In genomic region chr1:37100361-37100760, GRCm38 (mm10) we compare ENCODE assay signal across 23 mouse cellular contexts.
DNase-seq lines count a peak whose midpoint lies in the region; ATAC-seq and TF ChIP-seq lines count a peak whose summit lies in the region.
"Had no signal": no experiment of that assay in that cellular context is flagged by ENCODE, and none has a peak within 500 bp of the region (broad histone marks: within the 10 kb centered on the region; RNA-seq: fewer than 3 reads in every experiment).

No protein-coding gene starts in this region.

- TF ChIP-seq CTCF in thymus, adult 2 months (IDR thresholded peaks at IDR 0.05; ENCODE audit: borderline replicate concordance, control insufficient read depth, extremely low read depth, insufficient read depth, low read length, poor library complexity), result no peak

- H3K27me3 ChIP-seq in forebrain, embryonic 13.5 days, result no peaks in the 10 kb centered on the region
- H3K27me3 ChIP-seq in forebrain, embryonic 10.5 days (ENCODE audit: poor library complexity, severe bottlenecking), result no peaks in the 10 kb centered on the region
- H3K27me3 ChIP-seq in thymus, adult 2 months (ENCODE audit: control insufficient read depth, insufficient read depth, low read length), result no peaks in the 10 kb centered on the region
- H3K27me3 ChIP-seq: embryonic facial prominence, embryonic 13.5 days; forebrain, embryonic 15.5 days; heart, embryonic 15.5 days; intestine, embryonic 15.5 days had no signal

- ATAC-seq in forebrain, embryonic 13.5 days, result no peak
- ATAC-seq: CD4-positive, CD25-positive, alpha-beta regulatory T cell, adult 4 months; forebrain, embryonic 15.5 days; intestine, embryonic 15.5 days had no signal

- H3K4me3 ChIP-seq in forebrain, embryonic 13.5 days, result no peak overlapping the region
- H3K4me3 ChIP-seq in forebrain, embryonic 10.5 days, result no peak overlapping the region
- H3K4me3 ChIP-seq in thymus, adult 2 months (ENCODE audit: control insufficient read depth, insufficient read depth, low read length), result no peak overlapping the region
- H3K4me3 ChIP-seq: embryonic facial prominence, embryonic 13.5 days; forebrain, embryonic 15.5 days; heart, adult 2 months; heart, embryonic 15.5 days; intestine, embryonic 15.5 days had no signal

- H3K27ac ChIP-seq in forebrain, embryonic 13.5 days, result 0 out of 2 replicates have a peak overlapping the region, but pooled peaks have one; percentile 40
- H3K27ac ChIP-seq in forebrain, embryonic 10.5 days, result no peak overlapping the region
- no peak overlapping the region for H3K27ac ChIP-seq in thymus, adult 2 months (ENCODE audit: control insufficient read depth, insufficient read depth, low read length)
- H3K27ac ChIP-seq: embryonic facial prominence, embryonic 13.5 days; heart, adult 2 months; heart, embryonic 15.5 days; hindbrain, embryonic 14.5 days; intestine, embryonic 15.5 days had no signal

- WGBS in forebrain, embryonic 13.5 days, result 95% methylated on average over 6 of the region's 6 CpGs
- WGBS in forebrain, embryonic 10.5 days, result 93% methylated on average over 6 of the region's 6 CpGs
- 94% methylated on average over 6 of the region's 6 CpGs for WGBS in thymus, adult 2 months

- no peak overlapping the region for H3K4me2 ChIP-seq in forebrain, embryonic 13.5 days
- H3K4me2 ChIP-seq: embryonic facial prominence, embryonic 13.5 days; forebrain, embryonic 15.5 days; heart, embryonic 11.5 days; heart, embryonic 15.5 days; hindbrain, embryonic 14.5 days; intestine, embryonic 15.5 days had no signal

- no peaks in the 10 kb centered on the region for H3K9me3 ChIP-seq in forebrain, embryonic 13.5 days (replicated peaks)
- H3K9me3 ChIP-seq in forebrain, embryonic 10.5 days, result no peaks in the 10 kb centered on the region
- H3K9me3 ChIP-seq: embryonic facial prominence, embryonic 13.5 days; forebrain, embryonic 15.5 days; G1E; heart, embryonic 15.5 days; intestine, embryonic 15.5 days had no signal

- no peaks in the 10 kb centered on the region for H3K36me3 ChIP-seq in forebrain, embryonic 13.5 days (ENCODE audit: poor library complexity, severe bottlenecking)
- no peaks in the 10 kb centered on the region for H3K36me3 ChIP-seq in forebrain, embryonic 10.5 days (replicated peaks)
- H3K36me3 ChIP-seq in thymus, adult 2 months (ENCODE audit: control insufficient read depth, insufficient read depth, low read length), result no peaks in the 10 kb centered on the region
- H3K36me3 ChIP-seq: embryonic facial prominence, embryonic 13.5 days; forebrain, embryonic 15.5 days; G1E; heart, embryonic 15.5 days; intestine, embryonic 15.5 days had no signal

- TF ChIP-seq POLR2A in thymus, adult 2 months (IDR thresholded peaks at IDR 0.05; ENCODE audit: control insufficient read depth, extremely low read depth, insufficient read depth, low read length, poor library complexity), result no peak

- no peak overlapping the region for H3K9ac ChIP-seq in forebrain, embryonic 13.5 days
- H3K9ac ChIP-seq: embryonic facial prominence, embryonic 13.5 days; forebrain, embryonic 15.5 days; heart, embryonic 15.5 days; hindbrain, embryonic 14.5 days; intestine, embryonic 15.5 days had no signal

- intact Hi-C loops in gastrocnemius, postnatal 14 days (cut with DNase I; ENCODE audit: low total_unique reads), result no loop called here

- no peak for DNase-seq in forebrain, embryonic 10.5 days (ENCODE audit: extremely low spot score, low spot score)
- peak; percentile 67 for DNase-seq in ES-CJ7 (ENCODE audit: low read depth, low spot score)
- peak; percentile 66 for DNase-seq in ZHBTc4 (ENCODE audit: low read depth, low spot score)
- DNase-seq in layer of hippocampus, postnatal 14 days (ENCODE audit: low spot score in 2 of 2), result peak; percentile 42 to 79
- DNase-seq in gastrocnemius, postnatal 14 days, result no peak
- no peak for DNase-seq in thymus, adult 2 months
- DNase-seq: adrenal gland, postnatal 14 days; B cell, adult 2 months; cerebellum, adult 18-20 months; cerebellum, adult 9-11 months; cerebellum, postnatal 36 days; gastrocnemius, postnatal 10 days; heart, adult 2 months; heart, postnatal 14 days had no signal

- H3K4me1 ChIP-seq in forebrain, embryonic 13.5 days, result peaks cover 49% of the 10 kb centered on the region
- peaks cover 33% of the 10 kb centered on the region for H3K4me1 ChIP-seq in forebrain, embryonic 10.5 days
- H3K4me1 ChIP-seq in thymus, adult 2 months (replicated peaks; ENCODE audit: control insufficient read depth, insufficient read depth, low read length), result no peaks in the 10 kb centered on the region
- H3K4me1 ChIP-seq: heart, embryonic 15.5 days had no signal

Comparison
In these comparisons a context has a peak if more than half of its experiments do, and no peak if none do; other contexts are left out.
1. DNase-seq: peak in ES-CJ7 (single experiment), ZHBTc4 (single experiment) and layer of hippocampus, postnatal 14 days (2 of 2); none in forebrain, embryonic 10.5 days (single experiment), gastrocnemius, postnatal 14 days (single experiment) and thymus, adult 2 months (single experiment).